Mouse (Mus musculus): ENCODE results near the gene Rasal1. TPM values are rescaled to one million over a fixed set of nuclear protein-coding genes. Genes with fewer than 3 reads are reported as not detected.

Gene Rasal1
- total RNA-seq, 2 experiments from 2014 or later, result 10.7 to 15.8 TPM

GRCm38 (mm10) chr5:120717136-120717535 is 68.5 kb downstream of the Rasal1 start:
- no peak for DNase-seq (ENCODE audit: low spot score in 2 of 2)

GRCm38 (mm10) chr5:120718600-120719378 is 70.2 kb downstream of the Rasal1 start:
- DNase-seq (ENCODE audit: low spot score in 2 of 2), result no peak

- DNase-seq (ENCODE audit: low spot score in 2 of 2), result no peak
These were observed 72.4 kb downstream of the Rasal1 start for GRCm38 (mm10) chr5:120721005-120721404.

GRCm38 (mm10) chr5:120725811-120726455 is 77.3 kb downstream of the Rasal1 start:
- DNase-seq (ENCODE audit: low spot score in 2 of 2), result no peak

Other genes with a start within 250 kb of the Rasal1 start
- not detected for gene Lhx5, start 217.1 kb upstream of the Rasal1 start, total RNA-seq (2021)
- 10 to 100 TPM; 61.7 to 63.9 TPM for gene Sdsl, start 176.0 kb upstream of the Rasal1 start, total RNA-seq (2021)
- gene Sds, start 172.3 kb upstream of the Rasal1 start, total RNA-seq (2021), result 1 to 10 TPM in 1 of 2 experiments, not detected in 1; 1.8 TPM
- gene Plbd2, start 145.2 kb upstream of the Rasal1 start, total RNA-seq (2021), result 10 to 100 TPM; 70.5 to 77.5 TPM
- 10 to 100 TPM; 29.6 to 31.7 TPM for gene Slc8b1, start 137.6 kb upstream of the Rasal1 start, total RNA-seq (2021)
- 10 to 100 TPM; 47.5 to 49.5 TPM for gene Tpcn1, start 60.1 kb upstream of the Rasal1 start, total RNA-seq (2021)
- 1 to 10 TPM; 1.2 to 1.5 TPM for gene Iqcd, start 59.8 kb upstream of the Rasal1 start, total RNA-seq (2021)
- gene Rita1, start 36.2 kb upstream of the Rasal1 start, total RNA-seq (2021), result 10 to 100 TPM; 11.8 to 13.5 TPM
- gene Ddx54, start 36.1 kb upstream of the Rasal1 start, total RNA-seq (2021), result 10 to 100 TPM; 47.6 to 51.4 TPM
- under 1 TPM; 0.56 to 0.78 TPM for gene Cfap73, start 14.6 kb upstream of the Rasal1 start, total RNA-seq (2021)
- gene Dtx1, start 63.1 kb downstream of the Rasal1 start, total RNA-seq (2021), result 10 to 100 TPM; 13.7 to 17.2 TPM
- gene Oas2, start 101.0 kb downstream of the Rasal1 start, total RNA-seq (2021), result under 1 TPM; 0.17 to 0.31 TPM
- under 1 TPM; 0.11 to 0.25 TPM for gene Oas3, start 128.8 kb downstream of the Rasal1 start, total RNA-seq (2021)
- gene Oas1e, start 146.7 kb downstream of the Rasal1 start, total RNA-seq (2021), result not detected
- 1 to 10 TPM; 2.3 to 4.1 TPM for gene Oas1c, start 163.7 kb downstream of the Rasal1 start, total RNA-seq (2021)
- gene Oas1f, start 198.6 kb downstream of the Rasal1 start, total RNA-seq (2021), result not detected
- gene Oas1h, start 212.6 kb downstream of the Rasal1 start, total RNA-seq (2021), result under 1 TPM in 1 of 2 experiments, not detected in 1; 0.20 TPM
- gene Oas1g, start 238.8 kb downstream of the Rasal1 start, total RNA-seq (2021), result under 1 TPM; 0.23 to 0.42 TPM